Mouse (Mus musculus) activated CD4-positive, CD25-positive, alpha-beta regulatory T cell (primary cell): ENCODE results near the gene Lgr6. TPM values are rescaled to one million over a fixed set of nuclear protein-coding genes. Genes with fewer than 3 reads are reported as not detected.

ENCODE experiments used
- polyA plus RNA-seq, 2 experiments: library from polyadenylated mRNA; unstranded; fragments of 100-300 nt; shearing (Covaris generic); gene quantifications; one replicate each; pipeline ENCODE4 v1.2.1; 2017

Lgr6 gene
- under 1 TPM; 0.14 to 0.45 TPM for polyA plus RNA-seq

DNA sequence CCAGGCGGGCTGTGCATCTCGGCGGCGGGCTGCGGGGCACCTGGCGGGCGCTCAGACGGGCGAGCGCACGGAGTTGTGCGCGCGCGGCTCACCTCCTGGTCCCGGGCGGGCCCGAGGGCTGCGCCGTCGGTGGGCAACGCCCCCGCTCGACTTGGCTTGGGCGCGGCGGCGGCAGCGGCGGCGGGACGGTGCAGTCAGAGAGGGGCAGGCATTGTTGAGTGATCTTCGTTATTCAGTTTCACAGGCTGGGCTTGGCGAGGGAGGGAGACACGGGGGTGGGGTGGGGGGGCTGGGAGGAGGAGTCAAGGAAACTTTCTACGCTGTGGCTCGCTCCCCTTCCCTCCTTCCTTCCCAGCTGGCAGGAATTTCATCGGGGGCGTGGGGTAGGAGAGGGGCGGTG, at the start of gene Lgr6:
Gene Lgr6, minus strand, starts transcription at position 153 of the 400 bp plus-strand sequence.

DNA sequence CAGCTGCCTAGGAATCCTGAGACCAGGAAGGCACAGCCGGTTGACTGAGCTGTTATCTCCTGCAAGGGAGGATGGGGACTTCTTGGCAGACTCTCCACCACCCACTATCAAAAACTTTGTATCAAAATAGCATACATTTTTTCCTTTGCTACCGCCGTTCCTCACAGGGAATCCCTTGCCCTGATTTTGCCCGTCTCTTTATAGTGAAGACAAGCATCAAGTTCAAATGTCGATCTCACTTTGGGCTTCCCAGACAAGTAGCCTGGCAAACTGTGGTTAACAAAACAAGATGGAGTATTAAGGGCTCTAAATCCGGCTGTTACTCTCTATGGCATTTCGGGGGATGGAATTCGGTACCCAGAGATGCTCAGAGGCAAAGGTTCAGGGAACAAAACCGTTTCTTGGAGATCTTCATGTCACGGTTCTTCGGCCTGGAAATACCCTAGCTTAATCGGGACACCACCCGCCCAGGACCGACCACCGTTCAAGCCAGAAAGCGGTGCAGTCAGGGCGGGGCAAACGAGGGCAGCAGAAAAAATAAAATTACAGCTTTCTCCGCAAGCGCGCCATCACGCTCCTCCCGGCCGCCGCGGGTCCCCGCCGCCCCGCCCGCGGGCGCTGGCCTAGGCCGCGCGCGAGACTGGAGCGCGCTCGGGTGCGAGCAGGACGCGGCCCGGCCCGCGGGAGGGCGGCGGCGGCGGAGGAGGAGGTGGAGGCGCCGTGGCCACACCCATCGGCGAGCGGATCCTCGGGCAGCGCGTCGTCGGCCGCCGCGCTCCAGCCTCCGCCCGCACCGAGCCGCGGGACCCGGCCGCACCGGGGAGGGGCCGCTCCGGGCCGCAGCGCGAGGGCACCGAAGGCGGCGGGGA, 41.2 kb upstream of the Lgr6 start, which contains the start of gene Arl8a:
Gene Arl8a, plus strand, starts transcription at position 748 of the 869 bp plus-strand sequence.

GRCm38 (mm10) chr1:135132473-135132872, 27.4 kb upstream of the Lgr6 start, which contains the start of gene Ptpn7:
Gene Ptpn7, plus strand, starts transcription at chr1:135132700.

DNA sequence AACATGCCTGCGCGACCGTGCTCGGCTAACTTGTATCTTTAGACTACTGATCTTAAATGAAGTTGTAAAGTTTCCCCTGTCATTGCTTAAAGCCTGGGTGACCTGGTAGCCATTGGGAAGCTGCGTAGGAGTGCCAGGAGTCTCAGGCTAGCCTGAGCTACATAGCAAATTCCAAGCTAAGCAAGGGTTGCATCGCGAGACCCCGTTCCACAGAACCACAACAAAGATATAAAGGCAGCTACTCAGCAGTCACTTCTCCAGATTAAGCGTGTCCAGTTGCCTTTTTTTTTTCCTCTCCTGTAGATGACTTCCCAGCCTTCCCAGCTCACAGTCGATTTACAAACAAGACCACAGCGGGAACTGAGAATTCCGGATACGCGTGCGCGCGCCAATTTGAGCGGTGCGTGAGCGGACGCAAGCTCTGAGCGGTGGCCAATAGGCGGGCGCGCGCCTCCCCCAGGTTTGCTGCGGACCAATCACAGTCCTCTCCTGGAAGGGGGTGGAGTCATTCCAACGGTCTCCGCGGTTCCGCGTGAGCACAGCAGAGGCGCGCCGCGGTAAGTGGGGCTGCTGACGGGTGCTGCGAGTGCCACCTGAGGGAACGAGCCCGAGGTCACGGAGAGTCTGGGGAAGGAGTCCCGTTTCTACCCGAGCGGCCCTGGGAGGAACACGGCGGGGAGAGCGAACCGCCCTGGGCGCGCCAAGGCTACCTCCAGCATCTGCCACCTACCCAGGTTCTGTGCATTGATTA, 142.8 kb downstream of the Lgr6 start, which contains the start of gene Ube2t:
Gene Ube2t, plus strand, starts transcription at position 513 of the 751 bp plus-strand sequence.

GRCm38 (mm10) chr1:134955637-134956176, 149.4 kb downstream of the Lgr6 start, which contains the start of gene Ppp1r12b:
Gene Ppp1r12b, minus strand, starts transcription at chr1:134955942.

Other genes starting within 250 kb of the Lgr6 start
- 1 to 10 TPM; 7.3 to 8.1 TPM for gene Ppp1r12b, start 149.3 kb downstream of the Lgr6 start, polyA plus RNA-seq
- gene Ube2t, start 142.7 kb downstream of the Lgr6 start, polyA plus RNA-seq: 10 to 100 TPM in 1 of 2 experiments, 1 to 10 TPM in 1; 9.2 to 17.5 TPM
- 100 to 1,000 TPM; 146 to 335 TPM for gene Ptpn7, start 27.4 kb upstream of the Lgr6 start, polyA plus RNA-seq
- 10 to 100 TPM; 52.3 to 78.5 TPM for gene Arl8a, start 41.5 kb upstream of the Lgr6 start, polyA plus RNA-seq
- gene Gpr37l1, start 62.4 kb upstream of the Lgr6 start, polyA plus RNA-seq: not detected
- gene Elf3, start 153.3 kb upstream of the Lgr6 start, polyA plus RNA-seq: not detected
- 100 to 1,000 TPM in 1 of 2 experiments, 10 to 100 TPM in 1; 68.0 to 135 TPM for gene Rnpep, start 178.8 kb upstream of the Lgr6 start, polyA plus RNA-seq
- gene Timm17a, start 208.5 kb upstream of the Lgr6 start, polyA plus RNA-seq: 100 to 1,000 TPM; 124 to 161 TPM
- not detected for gene Lmod1, start 219.5 kb upstream of the Lgr6 start, polyA plus RNA-seq